Mouse (Mus musculus): ENCODE measurements around the gene Eftud2. TPM values are rescaled to one million over a fixed set of nuclear protein-coding genes. Genes with fewer than 3 reads are reported as not detected.

Gene Eftud2
- polyA plus RNA-seq, 1 experiment from 2014 or later = 242 TPM

- Histone ChIP-seq H3K36me3 (ENCODE audit: insufficient read depth) (no peaks in the 10 kb centered on the region), H3K9me3 (ENCODE audit: low read depth, low read length) (no peaks in the 10 kb centered on the region), H3K4me3 (ENCODE audit: low read depth, low read length) (no peak overlapping the region; the same call in 1 of the 2 replicates), H3K27ac (ENCODE audit: low read depth) (no peak overlapping the region), H3K27me3 (ENCODE audit: insufficient read depth, low read length) (peaks cover 20% of the 10 kb centered on the region), H3K4me1 (ENCODE audit: insufficient read depth) (no peaks in the 10 kb centered on the region), H3K9ac (no peak overlapping the region), H3K4me2 (no peak overlapping the region)
- TF ChIP-seq CTCF (IDR thresholded peaks at IDR 0.05; ENCODE audit: low read depth) = no peak
- no peak for DNase-seq
- 83% methylated on average over 4 of the region's 4 CpGs for WGBS
- no peak for ATAC-seq (ENCODE audit: insufficient read depth)
Measured at GRCm38 (mm10) chr11:102894716-102895115, 13.9 kb upstream of the Eftud2 start.

GRCm38 (mm10) chr11:102893015-102893651 lies 12.3 kb upstream of the Eftud2 start:
- DNase-seq (peak; percentile 85), ATAC-seq (ENCODE audit: insufficient read depth) (peak; percentile 89)
- Histone ChIP-seq H3K27me3 (ENCODE audit: insufficient read depth, low read length) (peaks cover 20% of the 10 kb centered on the region), H3K9me3 (ENCODE audit: low read depth, low read length) (no peaks in the 10 kb centered on the region), H3K9ac (peak overlapping the region; percentile 47), H3K4me1 (ENCODE audit: insufficient read depth) (no peaks in the 10 kb centered on the region), H3K4me3 (ENCODE audit: low read depth, low read length) (peak overlapping the region; percentile 31), H3K4me2 (peak overlapping the region; percentile 69), H3K27ac (ENCODE audit: low read depth) (no peak overlapping the region), H3K36me3 (ENCODE audit: insufficient read depth) (no peaks in the 10 kb centered on the region)
- 2% methylated on average over 43 of the region's 43 CpGs for WGBS
- peak; percentile 92 for TF ChIP-seq CTCF (IDR thresholded peaks at IDR 0.05; ENCODE audit: low read depth)

- H3K4me3 ChIP-seq (ENCODE audit: low read depth, low read length) = no peak overlapping the region
- no peak for DNase-seq
- no peak overlapping the region for H3K4me2 ChIP-seq
Measured at GRCm38 (mm10) chr11:102890096-102890495, 9.3 kb upstream of the Eftud2 start.

GRCm38 (mm10) chr11:102888135-102888534 lies 7.3 kb upstream of the Eftud2 start:
- no peak overlapping the region for H3K4me2 ChIP-seq
- no peaks in the 10 kb centered on the region for H3K9me3 ChIP-seq (ENCODE audit: low read depth, low read length)
- H3K4me3 ChIP-seq (ENCODE audit: low read depth, low read length) = no peak overlapping the region
- no peaks in the 10 kb centered on the region for H3K4me1 ChIP-seq (ENCODE audit: insufficient read depth)
- H3K27me3 ChIP-seq (ENCODE audit: insufficient read depth, low read length) = peaks cover 6% of the 10 kb centered on the region; the same call in 1 of the 2 replicates
- H3K36me3 ChIP-seq (ENCODE audit: insufficient read depth) = no peaks in the 10 kb centered on the region
- TF ChIP-seq CTCF (IDR thresholded peaks at IDR 0.05; ENCODE audit: low read depth) = no peak
- DNase-seq = no peak
- WGBS = 63% methylated on average over 3 of the region's 3 CpGs
- H3K9ac ChIP-seq = no peak overlapping the region
- ATAC-seq (ENCODE audit: insufficient read depth) = no peak
- no peak overlapping the region for H3K27ac ChIP-seq (ENCODE audit: low read depth)

More at GRCm38 (mm10) chr11:102890096-102890495, 9.3 kb upstream of the Eftud2 start:
- 66% methylated on average over 5 of the region's 5 CpGs for WGBS
- ATAC-seq (ENCODE audit: insufficient read depth) = no peak
- peaks cover 20% of the 10 kb centered on the region for H3K27me3 ChIP-seq (ENCODE audit: insufficient read depth, low read length)
- no peaks in the 10 kb centered on the region for H3K4me1 ChIP-seq (ENCODE audit: insufficient read depth)
- no peaks in the 10 kb centered on the region for H3K9me3 ChIP-seq (ENCODE audit: low read depth, low read length)
- no peak for TF ChIP-seq CTCF (IDR thresholded peaks at IDR 0.05; ENCODE audit: low read depth)
- no peak overlapping the region for H3K9ac ChIP-seq
- H3K27ac ChIP-seq (ENCODE audit: low read depth) = no peak overlapping the region
- H3K36me3 ChIP-seq (ENCODE audit: insufficient read depth) = no peaks in the 10 kb centered on the region

GRCm38 (mm10) chr11:102887433-102887832 lies 6.6 kb upstream of the Eftud2 start:
- Histone ChIP-seq H3K4me2 (no peak overlapping the region), H3K36me3 (ENCODE audit: insufficient read depth) (no peaks in the 10 kb centered on the region), H3K9ac (no peak overlapping the region), H3K27me3 (ENCODE audit: insufficient read depth, low read length) (0 out of 2 replicates have a peak, but pooled peaks cover 3% of the 10 kb centered on the region), H3K9me3 (ENCODE audit: low read depth, low read length) (no peaks in the 10 kb centered on the region), H3K27ac (ENCODE audit: low read depth) (no peak overlapping the region), H3K4me3 (ENCODE audit: low read depth, low read length) (no peak overlapping the region), H3K4me1 (ENCODE audit: insufficient read depth) (no peaks in the 10 kb centered on the region)
- ATAC-seq (ENCODE audit: insufficient read depth) (no peak), DNase-seq (no peak)
- TF ChIP-seq CTCF (IDR thresholded peaks at IDR 0.05; ENCODE audit: low read depth) = no peak
- WGBS = 82% methylated on average over 5 of the region's 5 CpGs

- H3K36me3 ChIP-seq (ENCODE audit: insufficient read depth) = no peaks in the 10 kb centered on the region
- H3K9ac ChIP-seq = no peak within 1 kb of the TSS
- no peaks in the 10 kb centered on the region for H3K27me3 ChIP-seq (ENCODE audit: insufficient read depth, low read length)
- no peak for ATAC-seq (ENCODE audit: insufficient read depth)
- DNase-seq = no peak
- 44% methylated on average over 10 of the region's 10 CpGs for WGBS
- no peak within 1 kb of the TSS for H3K4me3 ChIP-seq (ENCODE audit: low read depth, low read length)
- no peak within 1 kb of the TSS for H3K4me2 ChIP-seq
- H3K9me3 ChIP-seq (ENCODE audit: low read depth, low read length) = no peaks in the 10 kb centered on the region
- H3K27ac ChIP-seq (ENCODE audit: low read depth) = no peak within 1 kb of the TSS
- no peaks in the 10 kb centered on the region for H3K4me1 ChIP-seq (ENCODE audit: insufficient read depth)
- no peak for TF ChIP-seq CTCF (IDR thresholded peaks at IDR 0.05; ENCODE audit: low read depth)
Measured at GRCm38 (mm10) chr11:102884616-102885219, 3.9 kb upstream of the Eftud2 start, which contains the start of gene Fam187a. Gene Fam187a (plus strand): TSS chr11:102885169.
